Mouse (Mus musculus): ENCODE measurements at regions not wholly inside any gene's neighbourhood (a gene's known extent, or its start where the extent isn't known, plus 50 kb on each side); places are given as distances from the start of the nearest gene placed in this dataset.

- Histone ChIP-seq H3K9me3 (replicated peaks; ENCODE audit: control insufficient read depth, low read length) (no peaks in the 10 kb centered on the region), H3K27ac (ENCODE audit: low read depth, low read length) (no peak overlapping the region), H3K27me3 (replicated peaks; ENCODE audit: control insufficient read depth, insufficient read depth, low read length) (no peaks in the 10 kb centered on the region), H3K36me3 (ENCODE audit: control insufficient read depth, insufficient read depth, low read length) (no peaks in the 10 kb centered on the region), H3K9ac (ENCODE audit: low read length) (no peak overlapping the region), H3K4me3 (ENCODE audit: low read depth, low read length) (no peak overlapping the region), H3K4me2 (ENCODE audit: low read length) (no peak overlapping the region), H3K4me1 (ENCODE audit: control insufficient read depth, insufficient read depth, low read length) (no peaks in the 10 kb centered on the region)
- no peak for DNase-seq (ENCODE audit: low spot score)
- WGBS = 98% methylated on average over 2 of the region's 2 CpGs
- no peak for ATAC-seq
Observed at GRCm38 (mm10) chr15:69253698-69254097, 2753.0 kb upstream of the Lrrc6 start.

DNA sequence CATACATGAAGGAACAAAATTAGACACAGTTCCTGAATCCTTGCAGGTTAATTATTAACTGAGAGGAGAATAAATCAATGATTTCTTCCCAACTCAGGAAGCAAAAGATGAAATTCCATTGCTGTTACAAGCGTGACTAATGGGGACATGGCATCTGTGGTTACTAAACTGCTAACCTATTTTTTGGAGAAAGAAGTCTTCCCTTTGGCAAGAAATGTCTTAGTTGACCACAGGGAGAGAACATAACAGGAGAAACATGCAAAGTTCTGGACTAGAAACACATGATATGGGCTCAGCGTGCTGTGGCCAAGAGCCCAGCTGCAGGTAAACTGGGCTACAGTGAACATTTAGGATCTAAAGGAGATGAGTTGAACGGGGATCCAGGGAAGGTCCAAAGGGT lies 2751.4 kb upstream of the Lrrc6 start:
- no peak overlapping the region for H3K4me3 ChIP-seq (ENCODE audit: low read depth, low read length)
- H3K9me3 ChIP-seq (replicated peaks; ENCODE audit: control insufficient read depth, low read length) = no peaks in the 10 kb centered on the region
- DNase-seq (ENCODE audit: low spot score) (no peak), ATAC-seq (no peak)
- H3K9ac ChIP-seq (ENCODE audit: low read length) = no peak overlapping the region
- WGBS = 87% methylated on average over 3 of the region's 3 CpGs
- H3K27ac ChIP-seq (ENCODE audit: low read depth, low read length) = no peak overlapping the region
- no peaks in the 10 kb centered on the region for H3K36me3 ChIP-seq (ENCODE audit: control insufficient read depth, insufficient read depth, low read length)
- H3K27me3 ChIP-seq (replicated peaks; ENCODE audit: control insufficient read depth, insufficient read depth, low read length) = no peaks in the 10 kb centered on the region
- no peaks in the 10 kb centered on the region for H3K4me1 ChIP-seq (ENCODE audit: control insufficient read depth, insufficient read depth, low read length)
- H3K4me2 ChIP-seq (ENCODE audit: low read length) = no peak overlapping the region

DNA sequence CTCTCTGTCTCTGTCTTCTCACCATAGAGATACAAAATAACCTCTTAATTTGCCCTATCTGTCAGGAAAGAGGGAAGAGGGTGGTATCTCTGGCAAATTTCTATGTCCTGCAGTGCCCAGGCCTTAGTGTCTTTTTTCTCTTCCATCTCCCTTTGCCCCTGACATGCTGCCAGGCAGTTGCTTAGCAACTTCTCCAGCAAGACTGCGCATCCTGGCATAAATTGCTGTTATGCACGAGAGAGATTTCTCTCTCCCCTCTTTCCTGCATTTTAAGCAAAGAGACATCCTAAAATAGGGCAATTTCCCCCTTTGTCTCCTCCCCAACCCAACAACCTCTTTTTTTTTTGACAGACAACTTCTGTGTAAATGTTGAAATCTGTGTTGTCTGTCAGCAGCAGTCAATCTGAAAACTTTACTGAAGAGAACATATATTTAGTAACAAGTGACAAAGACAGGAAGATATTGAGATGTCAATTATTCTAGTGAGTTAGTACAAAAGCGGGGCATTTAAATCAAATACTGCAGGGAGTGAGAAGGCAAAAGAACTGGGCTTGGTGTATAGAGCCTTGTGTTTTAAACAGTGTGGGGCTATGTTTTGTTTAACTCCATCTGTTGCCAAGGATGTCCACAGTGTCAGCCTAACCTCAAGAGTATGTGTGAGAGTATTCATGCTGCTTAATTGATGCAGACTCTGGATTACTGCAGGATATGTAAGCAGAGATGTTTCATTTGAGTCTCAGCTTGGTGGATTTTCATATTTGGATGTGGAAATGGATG lies 2745.7 kb upstream of the Lrrc6 start:
- 34% methylated on average over 3 of the region's 3 CpGs for WGBS
- ATAC-seq (peak; percentile 69), DNase-seq (ENCODE audit: low spot score) (peak; percentile 87)
- H3K27ac ChIP-seq (ENCODE audit: low read depth, low read length) = no peak overlapping the region
- no peaks in the 10 kb centered on the region for H3K27me3 ChIP-seq (replicated peaks; ENCODE audit: control insufficient read depth, insufficient read depth, low read length)
- no peaks in the 10 kb centered on the region for H3K36me3 ChIP-seq (ENCODE audit: control insufficient read depth, insufficient read depth, low read length)
- peaks cover 2% of the 10 kb centered on the region; the same call in 1 of the 2 replicates for H3K4me1 ChIP-seq (ENCODE audit: control insufficient read depth, insufficient read depth, low read length)
- no peak overlapping the region for H3K4me3 ChIP-seq (ENCODE audit: low read depth, low read length)
- no peak overlapping the region for H3K4me2 ChIP-seq (ENCODE audit: low read length)
- H3K9ac ChIP-seq (ENCODE audit: low read length) = no peak overlapping the region
- H3K9me3 ChIP-seq (replicated peaks; ENCODE audit: control insufficient read depth, low read length) = no peaks in the 10 kb centered on the region

- Histone ChIP-seq H3K27me3 (replicated peaks; ENCODE audit: control insufficient read depth, insufficient read depth, low read length) (no peaks in the 10 kb centered on the region), H3K4me1 (ENCODE audit: control insufficient read depth, insufficient read depth, low read length) (no peaks in the 10 kb centered on the region), H3K36me3 (ENCODE audit: control insufficient read depth, insufficient read depth, low read length) (no peaks in the 10 kb centered on the region), H3K27ac (ENCODE audit: low read depth, low read length) (no peak overlapping the region), H3K4me2 (ENCODE audit: low read length) (no peak overlapping the region), H3K4me3 (ENCODE audit: low read depth, low read length) (no peak overlapping the region), H3K9ac (ENCODE audit: low read length) (no peak overlapping the region), H3K9me3 (replicated peaks; ENCODE audit: control insufficient read depth, low read length) (no peaks in the 10 kb centered on the region)
- DNase-seq (ENCODE audit: low spot score) (peak; percentile 17), ATAC-seq (no peak)
- 92% methylated on average over 1 of the region's 1 CpGs for WGBS
Observed at GRCm38 (mm10) chr15:69235271-69235670, 2734.6 kb upstream of the Lrrc6 start.

GRCm38 (mm10) chr15:69224619-69225587 lies 2724.2 kb upstream of the Lrrc6 start:
- Histone ChIP-seq H3K36me3 (ENCODE audit: control insufficient read depth, insufficient read depth, low read length) (no peaks in the 10 kb centered on the region), H3K9ac (ENCODE audit: low read length) (no peak overlapping the region), H3K4me1 (ENCODE audit: control insufficient read depth, insufficient read depth, low read length) (peaks cover 6% of the 10 kb centered on the region; the same call in 1 of the 2 replicates), H3K4me2 (ENCODE audit: low read length) (no peak overlapping the region), H3K27ac (ENCODE audit: low read depth, low read length) (no peak overlapping the region), H3K9me3 (replicated peaks; ENCODE audit: control insufficient read depth, low read length) (no peaks in the 10 kb centered on the region), H3K27me3 (replicated peaks; ENCODE audit: control insufficient read depth, insufficient read depth, low read length) (no peaks in the 10 kb centered on the region), H3K4me3 (ENCODE audit: low read depth, low read length) (no peak overlapping the region)
- ATAC-seq = peak; percentile 96
- DNase-seq (ENCODE audit: low spot score) = peak; percentile 78
- 8% methylated on average over 6 of the region's 6 CpGs for WGBS

- ATAC-seq (no peak), DNase-seq (ENCODE audit: low spot score) (no peak)
- no peaks in the 10 kb centered on the region for H3K27me3 ChIP-seq (replicated peaks; ENCODE audit: control insufficient read depth, insufficient read depth, low read length)
- no peak overlapping the region for H3K27ac ChIP-seq (ENCODE audit: low read depth, low read length)
- no peaks in the 10 kb centered on the region for H3K9me3 ChIP-seq (replicated peaks; ENCODE audit: control insufficient read depth, low read length)
- no peak overlapping the region for H3K4me2 ChIP-seq (ENCODE audit: low read length)
- H3K4me1 ChIP-seq (ENCODE audit: control insufficient read depth, insufficient read depth, low read length) = peaks cover 6% of the 10 kb centered on the region; the same call in 1 of the 2 replicates
- no peak overlapping the region for H3K9ac ChIP-seq (ENCODE audit: low read length)
- no peak overlapping the region for H3K4me3 ChIP-seq (ENCODE audit: low read depth, low read length)
- H3K36me3 ChIP-seq (ENCODE audit: control insufficient read depth, insufficient read depth, low read length) = no peaks in the 10 kb centered on the region
Observed at GRCm38 (mm10) chr15:69223411-69223810, 2722.7 kb upstream of the Lrrc6 start.

- peaks cover 6% of the 10 kb centered on the region; the same call in 1 of the 2 replicates for H3K4me1 ChIP-seq (ENCODE audit: control insufficient read depth, insufficient read depth, low read length)
- no peak overlapping the region for H3K9ac ChIP-seq (ENCODE audit: low read length)
- 86% methylated on average over 1 of the region's 1 CpGs for WGBS
- no peak overlapping the region for H3K4me3 ChIP-seq (ENCODE audit: low read depth, low read length)
- ATAC-seq = no peak
- no peaks in the 10 kb centered on the region for H3K9me3 ChIP-seq (replicated peaks; ENCODE audit: control insufficient read depth, low read length)
- no peaks in the 10 kb centered on the region for H3K36me3 ChIP-seq (ENCODE audit: control insufficient read depth, insufficient read depth, low read length)
- no peak for DNase-seq (ENCODE audit: low spot score)
- no peak overlapping the region for H3K27ac ChIP-seq (ENCODE audit: low read depth, low read length)
- no peak overlapping the region for H3K4me2 ChIP-seq (ENCODE audit: low read length)
- no peaks in the 10 kb centered on the region for H3K27me3 ChIP-seq (replicated peaks; ENCODE audit: control insufficient read depth, insufficient read depth, low read length)
Observed at GRCm38 (mm10) chr15:69222391-69222790, 2721.7 kb upstream of the Lrrc6 start.
